Mouse (Mus musculus) heart, embryonic 13.5 days (tissue): ENCODE measurements around the gene Arhgef15. TPM values are rescaled to one million over a fixed set of nuclear protein-coding genes. Genes with fewer than 3 reads are reported as not detected.
A peak's percentile ranks its signal among the peaks of the same experiment; 100 is the strongest.
"Not testable (repeated sequence)": the region's sequence is repeated elsewhere in the genome, so short reads cannot be mapped to it uniquely, and the experiment has no call there.

ENCODE experiments used
- ATAC-seq: fragments of 200-750 bp; cut with Nextera tagmentation; 2 replicates; pipeline ENCODE4 v1.8.0; 2017; ENCODE audit warnings: moderate TSS enrichment; ENCODE audit not compliant: insufficient number of reproducible peaks, low FRiP score, low TSS enrichment; ENCODE audit errors: extremely low read depth
- H3K27ac ChIP-seq: fragments of 300-500 bp; sonication (generic); replicated peaks from 2 replicates; pipeline ENCODE4 v1.5.1; 2015; ENCODE audit warnings: moderate library complexity, mild to moderate bottlenecking, inconsistent platforms
- H3K27me3 ChIP-seq: fragments of 300-500 bp; sonication (generic); replicated peaks from 2 replicates; pipeline ENCODE4 v1.6.1; 2015; ENCODE audit warnings: mild to moderate bottlenecking, inconsistent platforms
- H3K36me3 ChIP-seq: fragments of 300-500 bp; sonication (generic); 2 replicates; pipeline ENCODE4 v1.6.1; 2015; ENCODE audit warnings: mild to moderate bottlenecking, inconsistent platforms
- H3K4me1 ChIP-seq: fragments of 300-500 bp; sonication (generic); 2 replicates; pipeline ENCODE4 v1.6.1; 2015; ENCODE audit warnings: inconsistent platforms
- H3K4me2 ChIP-seq: fragments of 300-500 bp; sonication (generic); 2 replicates; pipeline ENCODE4 v1.6.1; 2015; ENCODE audit warnings: inconsistent platforms, mild to moderate bottlenecking, moderate library complexity
- H3K4me3 ChIP-seq: fragments of 300-500 bp; sonication (generic); 2 replicates; pipeline ENCODE4 v1.5.1; 2015; ENCODE audit warnings: moderate library complexity, mild to moderate bottlenecking, inconsistent platforms
- H3K9ac ChIP-seq: fragments of 300-500 bp; sonication (generic); 2 replicates; pipeline ENCODE4 v1.6.1; 2015; ENCODE audit warnings: inconsistent platforms, mild to moderate bottlenecking, moderate library complexity
- H3K9me3 ChIP-seq: fragments of 300-500 bp; sonication (generic); 2 replicates; pipeline ENCODE4 v1.6.1; 2016; ENCODE audit warnings: inconsistent platforms
- WGBS: fragments of 180-500 bp; shearing (Covaris S2); methylation state at CpG from one replicate; pipeline ENCODE4 v1.1.7; 2015; ENCODE audit warnings: mixed read lengths; 5-methylcytosine and 5-hydroxymethylcytosine counted together
- polyA plus RNA-seq: library from polyadenylated mRNA; unstranded; fragments of >200 nt; fragmentation: Nextera tagmentation; extraction: Ambion mirVana; gene quantifications from 2 replicates; pipeline ENCODE4 v1.2.1, GENCODE M21; 2015

Gene Arhgef15
- polyA plus RNA-seq, 1 experiment from 2014 or later = 11.5 TPM

DNA sequence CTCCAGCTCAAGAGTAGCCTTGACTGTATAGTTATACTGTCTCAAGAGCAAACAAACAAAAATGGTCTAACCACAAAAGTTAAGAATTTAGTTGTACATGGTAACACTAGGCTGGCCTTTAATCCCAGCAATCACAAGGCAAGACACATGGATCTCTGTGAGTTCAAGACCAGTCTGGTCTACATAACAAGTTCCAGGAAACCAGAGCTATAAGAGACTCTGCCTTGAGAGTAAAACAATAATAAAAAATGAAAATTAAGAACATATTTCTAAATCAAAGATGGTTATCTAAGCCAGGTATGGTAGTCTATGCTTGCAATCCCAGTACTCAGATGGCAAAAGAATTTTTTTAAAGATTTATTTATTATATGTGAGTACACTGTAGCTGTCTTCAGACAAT lies 7.8 kb upstream of the Arhgef15 start:
- H3K4me2 ChIP-seq = no peak overlapping the region

DNA sequence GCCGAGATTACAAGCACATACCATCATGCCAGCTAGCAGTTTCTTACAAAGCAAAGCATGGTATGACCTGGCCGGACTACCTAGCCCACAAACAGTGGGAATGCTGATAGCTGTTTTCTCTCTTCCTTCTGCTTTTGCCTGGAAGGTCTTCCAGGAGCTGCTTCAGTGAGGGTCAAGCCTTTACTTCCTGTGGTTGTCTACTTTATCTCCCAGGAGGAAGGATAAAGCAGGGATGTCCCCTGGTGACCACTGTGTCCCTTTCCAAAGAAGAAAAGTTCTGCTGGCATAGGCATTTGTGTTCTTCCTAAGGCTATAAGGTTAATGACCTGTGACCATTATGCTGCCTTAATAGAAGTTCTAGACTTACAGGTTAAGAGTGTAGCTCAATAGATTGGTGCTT lies 6.1 kb upstream of the Arhgef15 start:
- H3K4me3 ChIP-seq = no peak overlapping the region
- peaks cover 11% of the 10 kb centered on the region for H3K4me1 ChIP-seq
- no peak for ATAC-seq
- WGBS = 63% methylated on average over 2 of the region's 2 CpGs
- H3K4me2 ChIP-seq = no peak overlapping the region
- no peak overlapping the region for H3K27ac ChIP-seq
- H3K9me3 ChIP-seq = no peaks in the 10 kb centered on the region
- peaks cover under 1% of the 10 kb centered on the region; the same call in 1 of the 2 replicates for H3K27me3 ChIP-seq
- no peaks in the 10 kb centered on the region for H3K36me3 ChIP-seq
- no peak overlapping the region for H3K9ac ChIP-seq

More for the DNA sequence above, 7.8 kb upstream of the Arhgef15 start:
- H3K27me3 ChIP-seq = peaks cover 8% of the 10 kb centered on the region; the same call in 1 of the 2 replicates
- peaks cover 17% of the 10 kb centered on the region for H3K4me1 ChIP-seq
- no peak for ATAC-seq
- no peak overlapping the region for H3K27ac ChIP-seq
- H3K4me3 ChIP-seq = no peak overlapping the region
- no peaks in the 10 kb centered on the region for H3K9me3 ChIP-seq
- H3K36me3 ChIP-seq = no peaks in the 10 kb centered on the region
- no peak overlapping the region for H3K9ac ChIP-seq

DNA sequence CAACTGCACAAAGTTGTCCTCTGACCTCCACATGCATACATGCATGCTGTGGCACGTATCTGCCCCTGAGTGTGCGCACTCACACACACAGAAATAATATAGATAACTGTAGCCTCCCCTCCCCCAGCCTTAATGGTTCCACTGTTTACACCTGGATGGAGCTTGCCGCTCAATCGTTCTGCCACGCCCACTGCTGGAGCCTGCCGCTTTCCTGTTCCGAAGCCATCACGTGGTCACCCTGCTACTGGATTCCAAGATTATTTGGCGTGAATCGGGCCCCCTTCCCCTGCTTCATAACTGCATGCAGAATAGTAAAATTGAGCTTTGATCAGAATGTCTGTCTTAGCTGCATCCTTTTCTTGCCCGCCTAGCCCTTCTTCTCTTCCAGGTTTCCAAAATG lies 4.9 kb upstream of the Arhgef15 start:
- not testable (repeated sequence) for H3K27me3 ChIP-seq, H3K9me3 ChIP-seq, H3K4me3 ChIP-seq, H3K4me1 ChIP-seq, H3K36me3 ChIP-seq, H3K27ac ChIP-seq, H3K9ac ChIP-seq, ATAC-seq, H3K4me2 ChIP-seq
- 22% methylated on average over 11 of the region's 11 CpGs for WGBS

DNA sequence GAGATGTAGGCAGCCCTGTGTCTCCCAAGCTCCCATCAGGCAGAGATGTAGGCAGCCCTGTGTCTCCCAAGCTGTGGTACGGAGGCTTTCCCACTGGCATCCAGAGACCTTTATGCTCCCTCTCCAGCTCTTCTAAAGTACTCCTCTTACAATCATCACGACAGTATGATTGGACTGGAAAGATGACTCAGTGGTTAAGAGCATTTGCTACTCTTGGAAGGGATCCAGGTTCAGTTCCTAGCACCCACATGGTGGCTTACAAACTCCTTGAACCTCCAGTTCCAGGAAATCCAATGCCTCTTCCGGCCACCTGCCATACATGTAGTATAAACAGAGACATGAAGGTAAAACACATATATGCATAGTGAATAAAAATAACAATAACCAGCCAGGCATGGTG lies 4.3 kb upstream of the Arhgef15 start:
- no peak overlapping the region for H3K4me3 ChIP-seq
- H3K36me3 ChIP-seq = no peaks in the 10 kb centered on the region
- 59% methylated on average over 3 of the region's 3 CpGs for WGBS
- H3K4me2 ChIP-seq = no peak overlapping the region
- ATAC-seq = no peak
- no peaks in the 10 kb centered on the region for H3K4me1 ChIP-seq
- no peaks in the 10 kb centered on the region for H3K9me3 ChIP-seq
- H3K27ac ChIP-seq = no peak overlapping the region
- H3K9ac ChIP-seq = no peak overlapping the region
- H3K27me3 ChIP-seq = peaks cover 9% of the 10 kb centered on the region

DNA sequence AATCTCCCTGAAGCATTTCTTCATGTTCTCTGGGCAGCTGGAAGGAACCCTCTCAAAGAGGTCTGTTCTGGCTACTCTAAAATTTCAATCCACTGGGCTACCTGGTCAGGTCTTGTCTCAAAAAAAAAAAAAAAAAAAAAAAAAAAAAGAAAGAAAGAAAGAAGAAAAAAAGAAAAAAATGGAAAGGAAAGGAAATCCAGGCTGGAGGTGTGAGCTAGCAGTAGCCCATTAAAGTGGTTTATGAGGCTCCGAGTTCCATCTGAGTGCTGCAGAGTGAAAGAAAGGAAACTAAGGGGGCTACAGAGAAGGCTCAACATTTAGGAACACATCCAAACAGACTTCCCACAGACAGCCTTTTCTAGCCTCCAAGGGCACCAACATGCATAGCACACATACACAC lies 691 bp upstream of the Arhgef15 start:
- Histone ChIP-seq H3K36me3 (no peaks in the 10 kb centered on the region), H3K4me3 (no peak overlapping the region), H3K9me3 (no peaks in the 10 kb centered on the region), H3K27ac (peak overlapping the region; percentile 77), H3K27me3 (peaks cover 45% of the 10 kb centered on the region), H3K4me1 (peaks cover 22% of the 10 kb centered on the region), H3K4me2 (peak overlapping the region; percentile 76; the same call in 1 of the 2 replicates), H3K9ac (no peak overlapping the region; the same call in 1 of the 2 replicates)
- WGBS = 83% methylated on average over 1 of the region's 1 CpGs
- ATAC-seq = no peak

DNA sequence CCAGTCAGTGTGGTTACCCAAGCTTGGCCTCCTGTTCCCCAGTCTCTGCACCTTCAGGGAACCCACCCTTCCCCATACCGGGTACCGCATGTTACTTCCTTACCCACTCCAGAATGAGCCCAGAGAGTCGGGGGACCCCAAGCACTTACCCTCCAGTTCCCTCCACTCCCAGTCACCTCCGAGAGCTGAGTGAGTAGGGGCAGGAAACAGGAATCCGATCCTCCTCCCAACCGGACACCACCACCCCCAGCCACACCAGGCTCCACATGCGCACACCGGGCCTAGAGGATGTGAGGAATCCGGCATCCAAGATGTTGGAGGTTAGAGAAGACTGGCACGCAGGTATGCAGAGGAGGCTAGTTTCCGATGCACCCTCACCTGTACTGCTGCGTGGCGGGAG lies 583 bp downstream of the Arhgef15 start:
- 31% methylated on average over 13 of the region's 13 CpGs for whole genome bisulfite sequencing
- H3K4me2 ChIP-seq = peak overlapping the region; percentile 76
- peaks cover 51% of the 10 kb centered on the region for H3K27me3 ChIP-seq
- peak overlapping the region; percentile 77 for H3K27ac ChIP-seq
- peak overlapping the region; percentile 71 for H3K9ac ChIP-seq
- H3K4me3 ChIP-seq = peak overlapping the region; percentile 45
- 0 out of 2 replicates have a peak, but pooled peaks have one; percentile 39 for ATAC-seq
- H3K4me1 ChIP-seq = peaks cover 26% of the 10 kb centered on the region
- H3K36me3 ChIP-seq = no peaks in the 10 kb centered on the region
- H3K9me3 ChIP-seq = no peaks in the 10 kb centered on the region

DNA sequence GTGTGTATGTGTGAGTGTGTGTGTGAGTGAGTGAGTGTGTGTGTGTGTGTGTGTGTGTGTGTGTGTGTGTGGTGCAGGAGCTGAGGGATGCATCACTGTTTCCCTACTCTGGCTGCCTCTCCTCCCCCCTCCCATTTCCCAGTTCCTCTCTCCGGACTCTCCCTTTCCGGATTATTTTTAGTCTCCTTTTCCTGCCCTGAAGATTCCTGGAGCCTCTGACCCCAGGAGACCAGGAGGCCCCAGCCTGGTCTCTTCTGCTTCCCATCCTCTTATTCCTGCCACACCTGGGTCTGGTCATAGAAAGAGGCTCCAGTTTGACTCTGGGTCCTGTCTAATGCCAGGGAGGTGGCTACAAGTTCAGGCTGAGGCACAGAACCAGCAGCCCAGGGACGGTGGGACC lies 1.2 kb downstream of the Arhgef15 start:
- H3K36me3 ChIP-seq = no peaks in the 10 kb centered on the region
- peak overlapping the region; percentile 77 for H3K27ac ChIP-seq
- H3K4me1 ChIP-seq = peaks cover 27% of the 10 kb centered on the region
- WGBS = 5% methylated on average over 3 of the region's 3 CpGs
- H3K9ac ChIP-seq = peak overlapping the region; percentile 71
- peak overlapping the region; percentile 45 for H3K4me3 ChIP-seq
- H3K9me3 ChIP-seq = no peaks in the 10 kb centered on the region
- no peak for ATAC-seq
- peaks cover 56% of the 10 kb centered on the region for H3K27me3 ChIP-seq
- H3K4me2 ChIP-seq = peak overlapping the region; percentile 76

DNA sequence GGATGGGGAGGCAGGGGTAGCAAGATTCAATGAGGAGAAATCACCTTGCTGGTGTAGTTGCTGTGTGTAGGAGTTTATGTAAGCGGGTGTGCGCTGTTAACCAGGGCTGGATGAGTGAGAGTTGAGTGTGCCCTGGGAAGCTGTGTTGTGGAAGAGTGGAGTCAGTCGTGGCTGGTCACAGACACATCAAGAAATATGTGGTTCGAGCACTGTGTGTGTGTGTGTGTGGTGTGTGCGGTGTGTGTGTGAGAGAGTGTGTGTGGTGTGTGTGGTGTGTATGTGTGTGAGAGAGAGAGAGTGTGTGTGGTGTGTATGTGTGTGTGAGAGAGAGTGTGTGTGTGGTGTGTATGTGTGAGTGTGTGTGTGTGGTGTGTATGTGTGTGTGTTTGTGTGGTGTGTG lies 1.8 kb downstream of the Arhgef15 start:
- Histone ChIP-seq H3K4me3 (peak overlapping the region; percentile 47), H3K4me2 (peak overlapping the region; percentile 76), H3K9me3 (no peaks in the 10 kb centered on the region), H3K36me3 (no peaks in the 10 kb centered on the region), H3K9ac (peak overlapping the region; percentile 70), H3K4me1 (peaks cover 27% of the 10 kb centered on the region), H3K27ac (no peak overlapping the region), H3K27me3 (peaks cover 58% of the 10 kb centered on the region)
- no peak for ATAC-seq
- WGBS = 59% methylated on average over 5 of the region's 5 CpGs

DNA sequence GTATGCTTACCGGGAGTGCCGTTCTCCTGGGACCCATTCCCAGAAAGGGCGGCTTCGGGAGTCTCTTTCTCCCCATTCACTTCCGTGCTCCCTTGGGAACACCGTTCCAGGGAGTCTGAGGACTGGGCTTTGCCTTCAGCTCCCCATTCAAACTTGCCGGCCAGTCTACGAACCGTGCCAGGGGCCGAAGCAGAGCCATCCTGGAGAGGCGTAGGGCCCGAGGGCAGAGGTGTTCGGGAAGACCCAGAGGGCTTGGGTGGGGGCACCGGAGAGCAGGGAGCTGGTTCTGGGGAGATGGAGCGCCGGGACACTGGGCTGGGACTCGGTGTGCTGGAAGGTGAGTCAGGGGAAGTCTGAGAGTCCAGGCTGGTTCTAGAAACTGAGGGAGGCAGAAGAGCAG lies 2.9 kb downstream of the Arhgef15 start:
- Histone ChIP-seq H3K4me2 (peak overlapping the region; percentile 76), H3K4me3 (peak overlapping the region; percentile 47), H3K27me3 (peaks cover 62% of the 10 kb centered on the region), H3K9ac (peak overlapping the region; percentile 70), H3K4me1 (peaks cover 27% of the 10 kb centered on the region), H3K9me3 (no peaks in the 10 kb centered on the region), H3K27ac (no peak overlapping the region), H3K36me3 (no peaks in the 10 kb centered on the region)
- no peak for ATAC-seq
- WGBS = 3% methylated on average over 17 of the region's 17 CpGs

DNA sequence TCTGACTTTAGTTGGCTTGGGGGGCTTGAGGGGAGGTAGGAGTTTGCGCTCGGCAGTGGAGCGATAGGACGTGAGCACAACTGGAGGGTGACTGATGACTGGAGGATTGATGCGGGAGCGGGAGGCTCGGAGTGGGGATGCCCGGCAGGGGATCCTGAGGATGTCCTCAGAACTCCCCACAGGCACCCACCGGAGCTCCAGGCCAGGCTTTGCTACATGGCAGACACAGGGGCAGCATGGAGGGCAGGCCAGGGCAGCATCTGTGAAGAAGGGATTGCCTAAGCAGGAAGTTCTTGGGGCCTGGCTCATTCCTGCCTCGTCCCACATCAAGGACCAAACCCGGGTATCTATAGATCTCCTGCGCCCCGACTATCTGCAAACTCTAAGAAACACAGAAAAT lies 3.4 kb downstream of the Arhgef15 start:
- no peaks in the 10 kb centered on the region for H3K9me3 ChIP-seq
- H3K9ac ChIP-seq = peak overlapping the region; percentile 70
- peak overlapping the region; percentile 47 for H3K4me3 ChIP-seq
- peak overlapping the region; percentile 76 for H3K4me2 ChIP-seq
- peaks cover 27% of the 10 kb centered on the region for H3K4me1 ChIP-seq
- H3K27me3 ChIP-seq = peaks cover 62% of the 10 kb centered on the region
- H3K36me3 ChIP-seq = no peaks in the 10 kb centered on the region
- ATAC-seq = no peak
- no peak overlapping the region for H3K27ac ChIP-seq
- WGBS = 12% methylated on average over 13 of the region's 13 CpGs

DNA sequence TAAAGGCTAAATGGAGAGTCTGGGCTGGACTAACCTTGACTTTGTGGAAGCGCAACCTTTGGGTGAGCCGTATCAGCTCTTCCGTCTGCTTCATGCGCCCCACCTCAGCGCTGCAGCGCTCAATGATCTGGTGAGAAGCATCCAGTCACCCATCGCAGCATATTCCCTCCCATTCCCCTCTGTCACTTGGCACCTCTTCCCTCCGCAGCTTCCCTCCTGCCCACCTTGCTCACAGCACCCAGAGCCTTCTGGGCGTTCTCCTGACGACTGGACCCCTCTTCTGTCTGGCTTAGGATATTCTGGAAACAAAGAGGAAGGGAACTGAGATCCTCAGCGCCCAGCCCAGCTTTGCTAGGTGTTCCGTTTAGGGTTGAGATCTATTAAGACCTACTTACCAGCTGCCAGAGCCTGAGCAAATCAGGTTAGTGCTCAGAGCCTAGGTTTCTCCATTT lies 9.7 kb downstream of the Arhgef15 start:
- peaks cover 24% of the 10 kb centered on the region for H3K27me3 ChIP-seq
- H3K27ac ChIP-seq = no peak overlapping the region
- H3K9me3 ChIP-seq = no peaks in the 10 kb centered on the region
- ATAC-seq = no peak
- peak overlapping the region; percentile 65 for H3K9ac ChIP-seq
- H3K4me1 ChIP-seq = peaks cover 13% of the 10 kb centered on the region
- peaks cover 9% of the 10 kb centered on the region; the same call in 1 of the 2 replicates for H3K36me3 ChIP-seq
- WGBS = 22% methylated on average over 12 of the region's 12 CpGs
- H3K4me3 ChIP-seq = peak overlapping the region; percentile 39
- H3K4me2 ChIP-seq = peak overlapping the region; percentile 66

DNA sequence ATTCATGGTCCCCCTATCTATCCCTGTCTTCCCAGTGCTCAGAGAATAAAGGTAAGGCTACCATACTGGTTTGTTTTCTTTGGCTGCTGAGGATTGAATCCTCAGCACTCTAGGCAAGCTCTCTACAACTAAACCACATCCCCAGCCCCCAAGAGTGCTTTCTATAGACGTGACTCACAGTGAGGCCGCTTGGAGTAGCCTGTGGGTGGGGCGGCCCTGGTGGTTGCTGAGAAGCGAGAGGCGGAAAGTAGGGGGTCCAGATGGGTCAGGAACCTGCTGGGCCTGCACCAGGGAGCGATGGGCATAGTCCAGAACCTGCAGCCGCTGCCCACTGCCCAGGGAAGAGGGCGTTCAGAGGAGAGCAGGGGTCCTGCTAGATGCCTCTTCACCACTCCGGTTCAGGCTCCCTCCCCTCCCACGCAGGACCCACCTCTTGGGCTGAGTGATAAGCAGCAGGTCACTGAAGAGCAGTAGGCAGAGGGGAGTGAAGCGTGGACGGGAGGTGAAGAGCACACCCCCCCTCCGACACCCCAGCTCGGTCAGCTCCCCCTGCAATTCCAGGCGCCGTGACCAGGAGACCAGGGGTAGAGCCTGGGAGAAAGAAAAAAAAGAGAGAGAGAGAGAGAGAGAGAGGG lies 10.4 kb downstream of the Arhgef15 start:
- H3K4me2 ChIP-seq = peak overlapping the region; percentile 66
- peaks cover 9% of the 10 kb centered on the region; the same call in 1 of the 2 replicates for H3K36me3 ChIP-seq
- H3K27ac ChIP-seq = no peak overlapping the region
- H3K9me3 ChIP-seq = no peaks in the 10 kb centered on the region
- H3K27me3 ChIP-seq = peaks cover 22% of the 10 kb centered on the region
- peak overlapping the region; percentile 65; the same call in 1 of the 2 replicates for H3K9ac ChIP-seq
- WGBS = 19% methylated on average over 16 of the region's 16 CpGs
- ATAC-seq = no peak
- H3K4me3 ChIP-seq = peak overlapping the region; percentile 39
- peaks cover 11% of the 10 kb centered on the region for H3K4me1 ChIP-seq
